Mouse (Mus musculus): ENCODE results near the gene Ptpru. TPM values are rescaled to one million over a fixed set of nuclear protein-coding genes. Genes with fewer than 3 reads are reported as not detected.

Ptpru gene
- under 1 TPM; under 0.01 to 0.08 TPM for polyA plus RNA-seq (2012; fragmentation: generic; extraction: Trizol)

GRCm38 (mm10) chr4:131837872-131838524 is at the start of gene Ptpru:
Ptpru (minus strand) TSS chr4:131838288.

GRCm38 (mm10) chr4:131873293-131874168 is 35.4 kb upstream of the Ptpru start, which contains the start of gene Srsf4:
Srsf4 (plus strand) TSS chr4:131873617.

GRCm38 (mm10) chr4:131843290-131843743 is 5.2 kb upstream of the Ptpru start, which contains the start of gene Mecr:
Mecr (plus strand) TSS chr4:131843470.

Other genes starting within 250 kb of the Ptpru start
- 10 to 100 TPM; 27.6 to 68.7 TPM for gene Mecr, start 5.2 kb upstream of the Ptpru start, polyA plus RNA-seq (2012; fragmentation: generic; extraction: Trizol)
- 10 to 100 TPM; 16.1 to 43.3 TPM for gene Srsf4, start 35.3 kb upstream of the Ptpru start, polyA plus RNA-seq (2012; fragmentation: generic; extraction: Trizol)
- gene Tmem200b, start 83.5 kb upstream of the Ptpru start, polyA plus RNA-seq (2012; fragmentation: generic; extraction: Trizol) = under 1 TPM in 1 of 2 experiments, not detected in 1; 0.04 TPM
- gene Gm10300, start 236.4 kb upstream of the Ptpru start, polyA plus RNA-seq (2012; fragmentation: generic; extraction: Trizol) = under 1 TPM; 0.07 to 0.13 TPM
- gene Epb41, start 237.0 kb upstream of the Ptpru start, polyA plus RNA-seq (2012; fragmentation: generic; extraction: Trizol) = 10 to 100 TPM in 1 of 2 experiments, 1 to 10 TPM in 1; 2.9 to 10.6 TPM

All from C3H10T1/2 (cell line).